Mouse (Mus musculus): ENCODE measurements around the gene Eps15.

The Eps15 gene

GRCm38 (mm10) chr4:109271803-109272202 lies 8.3 kb upstream of the Eps15 start:
- DNase-seq = no peak

- no peak for DNase-seq
Measured at GRCm38 (mm10) chr4:109273586-109274240, 6.4 kb upstream of the Eps15 start.

GRCm38 (mm10) chr4:109280459-109281160 lies 542 bp downstream of the Eps15 start:
- DNase-seq = peak; percentile 57

DNA sequence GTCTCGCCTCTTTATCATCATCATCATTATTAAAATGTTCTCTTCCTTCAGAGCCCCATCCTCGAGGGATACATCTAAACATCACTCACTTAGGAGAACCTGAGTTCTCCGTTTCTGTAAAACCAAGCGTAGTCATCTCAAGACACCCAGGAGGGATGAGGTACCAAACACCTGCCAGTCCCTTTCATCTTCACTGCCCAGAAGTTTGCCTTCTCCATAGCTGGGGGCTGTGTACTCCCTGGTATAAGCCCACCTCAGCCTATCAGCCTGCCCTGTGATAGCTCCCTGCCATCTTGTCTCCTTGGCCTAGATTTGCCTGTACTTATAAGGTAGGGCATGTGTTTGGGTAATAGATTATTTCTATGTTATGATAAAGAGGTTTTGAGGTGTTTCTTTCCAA lies 1.1 kb downstream of the Eps15 start:
- DNase-seq = no peak

GRCm38 (mm10) chr4:109281946-109282345 lies 1.9 kb downstream of the Eps15 start:
- DNase-seq = no peak

GRCm38 (mm10) chr4:109294629-109295028 lies 14.6 kb downstream of the Eps15 start:
- DNase-seq = no peak

DNA sequence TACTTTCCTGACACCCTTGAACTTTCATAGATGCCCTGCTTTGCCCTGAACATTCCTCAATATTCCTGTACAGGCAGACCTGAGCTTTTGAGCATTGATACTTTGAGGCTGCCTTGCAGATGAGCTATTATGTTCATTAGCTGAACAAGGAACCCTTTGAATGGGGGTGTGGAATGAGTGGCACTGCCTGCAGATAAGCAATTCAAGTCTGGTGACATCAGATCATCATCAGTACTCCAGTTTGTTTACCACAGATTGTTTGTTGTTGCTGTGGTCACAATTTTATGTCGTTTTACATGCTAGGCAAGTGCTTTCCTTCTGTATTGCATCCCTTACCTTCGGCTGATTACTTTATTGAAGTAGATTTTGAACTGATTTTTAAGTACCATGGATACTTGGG lies 16.4 kb downstream of the Eps15 start:
- DNase-seq = no peak

DNA sequence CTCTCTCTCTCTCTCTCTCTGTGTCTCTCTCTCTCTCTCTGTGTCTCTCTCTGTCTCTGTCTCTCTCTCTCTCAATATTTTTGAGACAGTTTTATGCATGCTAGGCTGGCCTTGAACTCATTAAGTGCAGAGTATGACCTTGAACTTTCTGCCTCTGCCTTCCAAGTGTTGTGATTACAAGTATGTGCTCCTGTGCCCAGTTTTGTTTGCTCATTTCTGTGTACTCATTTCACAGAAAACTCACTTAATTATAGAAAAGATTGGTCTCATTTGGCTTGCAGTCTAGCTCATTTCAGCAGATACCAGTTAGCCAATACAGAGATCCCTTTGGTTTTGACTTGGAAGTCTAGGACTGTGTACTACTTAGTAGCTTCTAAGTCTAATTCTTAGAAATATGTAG lies 19.1 kb downstream of the Eps15 start:
- DNase-seq = no peak

GRCm38 (mm10) chr4:109316941-109317894 lies 37.1 kb downstream of the Eps15 start:
- DNase-seq = no peak

DNA sequence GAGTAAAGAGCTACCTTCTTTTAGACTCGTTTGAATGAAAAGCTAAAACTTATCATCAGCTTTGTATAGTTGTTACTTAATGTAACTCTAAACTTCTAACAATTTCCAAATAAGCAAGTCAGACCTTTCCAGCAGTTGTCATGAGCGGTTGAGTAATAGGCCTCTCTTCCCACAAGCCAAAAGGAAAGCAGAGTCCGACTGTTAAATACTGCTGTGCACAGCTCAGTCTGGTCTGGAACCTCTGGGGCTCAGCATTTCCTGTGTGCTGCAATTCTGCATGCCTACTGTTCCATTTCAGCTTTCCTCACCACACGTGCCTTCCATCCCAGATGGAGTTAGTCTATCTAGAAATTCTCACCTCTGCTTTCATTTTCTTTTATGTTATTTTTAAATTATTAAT lies 56.7 kb downstream of the Eps15 start:
- no peak for DNase-seq

DNA sequence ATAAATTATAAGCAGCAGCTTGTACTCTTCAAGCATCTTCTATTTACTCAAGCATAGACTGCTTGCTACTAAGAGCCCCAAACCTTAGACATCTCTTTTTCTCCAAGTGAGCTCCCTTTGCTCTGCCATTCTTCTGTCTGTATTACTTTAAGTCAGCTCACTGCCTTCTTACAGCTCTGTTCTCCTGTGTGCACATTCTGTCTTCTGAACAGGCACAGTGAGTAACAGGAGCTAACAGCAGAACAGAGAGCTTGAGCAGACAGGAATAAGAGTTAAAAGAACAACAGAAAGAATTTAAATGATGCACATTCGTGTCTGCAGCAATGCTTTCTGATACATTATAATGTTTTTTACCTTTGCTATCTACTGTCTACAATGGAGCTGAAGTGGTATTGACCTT lies 61.2 kb downstream of the Eps15 start:
- no peak for DNase-seq

GRCm38 (mm10) chr4:109342783-109343485 lies 62.9 kb downstream of the Eps15 start:
- DNase-seq = no peak

DNA sequence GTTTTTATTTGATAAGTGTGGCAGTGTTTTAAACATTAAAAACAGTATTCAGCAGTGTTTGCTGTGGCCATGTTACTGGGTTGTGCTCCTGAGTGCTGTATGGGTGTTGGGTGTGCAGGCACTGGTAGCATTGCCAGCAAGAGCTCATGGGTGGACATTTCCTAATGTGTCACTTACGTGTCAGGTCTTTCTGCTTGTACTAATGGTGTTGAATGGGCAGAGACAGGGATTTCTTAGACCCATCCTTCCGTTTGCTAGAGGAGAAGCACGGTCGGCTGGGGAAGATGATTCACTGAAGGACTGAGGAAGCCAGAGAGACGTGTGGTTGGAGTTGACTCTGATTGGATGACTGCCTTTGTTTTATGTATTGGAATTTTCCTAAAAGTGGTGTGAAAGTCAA lies 63.8 kb downstream of the Eps15 start:
- DNase-seq = no peak

DNA sequence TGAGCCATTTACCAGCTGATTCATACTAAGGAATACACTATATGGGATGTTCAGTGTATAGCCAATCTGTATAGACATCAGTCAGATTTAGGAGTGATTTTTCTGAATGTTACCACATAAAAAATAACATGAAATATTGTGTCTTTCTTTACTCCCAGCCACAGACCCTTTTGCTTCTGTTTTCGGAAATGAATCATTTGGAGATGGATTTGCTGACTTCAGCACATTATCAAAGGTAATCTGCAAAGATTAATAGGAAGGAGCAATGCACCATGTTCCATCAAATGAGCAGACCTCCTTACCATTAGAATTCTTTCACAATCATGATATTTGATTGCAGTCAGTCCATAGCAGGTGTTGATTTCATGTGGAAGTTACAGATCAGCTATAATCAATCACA lies 98.0 kb downstream of the Eps15 start:
- no peak for DNase-seq

DNA sequence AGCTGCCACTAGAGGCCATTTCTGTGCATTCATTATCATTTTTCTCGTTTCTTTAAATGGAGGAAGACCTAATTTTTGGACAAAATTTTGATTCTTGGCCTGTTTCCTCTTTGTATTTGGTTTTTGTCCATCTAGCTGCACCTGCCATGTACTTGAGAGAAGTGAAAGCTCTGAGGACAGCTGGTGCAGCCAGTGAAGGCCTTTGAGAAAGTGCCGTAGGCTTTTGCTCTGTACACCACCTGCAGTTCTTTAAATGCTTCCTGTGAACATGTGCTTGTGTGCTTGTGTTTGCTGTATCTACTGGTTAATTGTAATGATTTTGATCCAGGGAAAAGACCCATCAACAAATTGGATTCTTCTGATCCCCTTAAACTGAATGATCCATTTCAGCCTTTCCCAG lies 102.4 kb downstream of the Eps15 start:
- DNase-seq = no peak

DNA sequence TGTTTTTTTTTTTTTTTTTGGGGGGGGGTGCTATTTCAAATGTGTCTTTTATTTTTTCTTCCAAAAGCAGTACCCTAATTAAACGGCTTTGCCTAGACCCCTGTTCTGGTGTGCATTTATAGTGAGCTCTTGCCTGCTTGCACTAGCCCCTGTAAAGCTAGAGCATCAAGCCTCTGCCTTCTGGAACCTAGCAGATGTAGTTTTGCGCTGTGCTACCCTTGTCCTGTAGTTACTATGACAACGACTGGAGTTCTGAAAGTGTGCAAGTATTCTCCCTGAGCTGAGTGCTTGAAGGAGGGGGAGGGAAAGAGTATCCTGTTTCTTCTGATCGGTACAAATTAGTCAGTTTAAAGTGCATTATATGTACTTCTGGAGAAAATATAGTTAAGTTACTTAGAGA lies 105.5 kb downstream of the Eps15 start:
- no peak for DNase-seq

DNA sequence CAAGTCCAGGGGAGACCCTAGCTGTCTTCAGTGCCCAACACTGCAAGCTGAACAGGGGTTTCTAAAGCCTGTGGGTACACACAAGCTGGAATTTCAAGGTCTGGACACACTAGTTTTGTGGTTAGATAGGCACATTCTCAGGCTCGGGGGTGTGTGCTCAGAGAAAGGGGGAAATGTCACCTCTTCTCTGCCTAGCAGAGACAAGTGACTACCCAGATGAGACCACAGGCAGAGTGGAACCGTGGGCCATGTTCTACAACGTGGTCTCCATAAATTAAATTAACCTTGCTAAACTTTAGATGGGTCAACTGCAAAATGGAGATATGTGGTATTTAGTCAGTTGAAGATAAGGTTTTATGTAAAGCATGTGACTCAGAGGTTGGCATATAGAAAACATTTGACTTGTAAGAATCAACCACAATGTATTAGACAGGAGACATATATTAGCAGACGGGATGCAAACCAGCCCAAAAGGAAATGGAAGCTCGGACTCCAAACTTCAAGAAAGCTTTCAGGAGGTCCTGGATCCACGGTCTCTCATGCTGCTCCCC lies 113.2 kb downstream of the Eps15 start:
- DNase-seq = no peak

GRCm38 (mm10) chr4:109393902-109394301 lies 113.8 kb downstream of the Eps15 start:
- DNase-seq = peak; percentile 25

DNA sequence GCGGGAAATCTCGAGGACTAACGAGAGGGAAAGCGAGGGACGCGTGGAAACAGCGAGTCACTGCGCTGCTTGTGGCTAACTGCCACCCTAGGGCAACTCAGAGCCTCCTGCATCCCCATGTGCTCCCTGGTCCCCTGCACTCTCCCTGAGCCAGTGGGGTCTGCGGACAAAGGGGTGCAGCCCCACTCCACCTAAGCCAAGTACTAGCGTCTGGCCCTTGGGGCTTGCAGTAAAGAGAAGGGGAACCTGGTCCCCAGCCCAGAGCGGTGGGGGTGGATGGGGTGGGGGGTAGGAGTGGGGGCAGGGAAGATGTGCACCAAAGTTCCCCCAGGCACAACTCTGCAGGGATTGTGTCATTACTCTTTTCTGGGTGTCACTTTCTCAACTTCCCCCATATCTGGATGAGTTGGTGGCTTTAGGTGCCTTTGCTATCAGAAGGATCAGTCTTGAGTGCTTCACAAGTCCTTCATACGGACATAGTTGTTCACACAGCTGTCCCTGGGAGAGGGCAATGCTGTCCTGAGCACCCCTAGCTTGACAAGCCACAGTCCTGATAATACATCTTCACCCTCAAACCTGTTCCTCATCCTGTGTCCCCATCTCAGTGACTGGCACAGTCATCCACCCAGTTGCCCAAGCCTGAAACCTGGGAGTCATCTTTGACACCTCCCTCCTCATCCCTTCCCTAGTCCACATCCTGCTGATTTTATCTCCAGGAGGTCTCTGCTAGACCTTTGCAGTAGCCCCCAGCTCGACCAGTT lies 114.4 kb downstream of the Eps15 start:
- DNase-seq = no peak

DNA sequence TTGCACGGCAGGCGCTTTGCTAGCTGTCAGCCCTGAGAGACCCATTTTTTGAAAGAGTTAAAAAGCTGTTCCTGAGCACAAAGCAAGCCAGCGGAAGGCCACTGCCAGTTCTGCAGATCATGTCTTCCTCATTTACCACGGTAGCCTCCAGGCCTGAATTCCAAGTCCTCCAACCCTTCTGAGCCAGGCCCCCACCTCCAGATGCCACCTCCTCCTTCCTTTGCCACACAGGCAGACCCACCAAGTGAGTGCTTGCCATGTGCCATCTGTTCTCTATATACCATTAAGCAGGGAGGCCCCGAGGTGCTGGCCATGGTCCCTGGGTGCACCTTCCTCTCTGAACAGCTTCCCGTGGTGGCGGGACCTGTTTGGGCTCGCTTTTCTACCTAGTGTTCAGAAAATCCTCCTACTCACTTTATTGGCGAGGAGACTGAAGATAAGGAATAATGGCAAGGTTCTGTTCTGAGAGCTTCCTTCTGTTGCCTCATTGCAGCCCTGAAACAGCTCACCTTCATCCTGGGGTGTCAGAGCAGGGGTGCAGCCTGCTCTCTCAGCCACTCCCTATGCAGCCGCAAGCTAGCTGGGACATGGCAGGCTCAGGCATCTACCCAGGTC lies 120.4 kb downstream of the Eps15 start:
- DNase-seq = no peak

DNA sequence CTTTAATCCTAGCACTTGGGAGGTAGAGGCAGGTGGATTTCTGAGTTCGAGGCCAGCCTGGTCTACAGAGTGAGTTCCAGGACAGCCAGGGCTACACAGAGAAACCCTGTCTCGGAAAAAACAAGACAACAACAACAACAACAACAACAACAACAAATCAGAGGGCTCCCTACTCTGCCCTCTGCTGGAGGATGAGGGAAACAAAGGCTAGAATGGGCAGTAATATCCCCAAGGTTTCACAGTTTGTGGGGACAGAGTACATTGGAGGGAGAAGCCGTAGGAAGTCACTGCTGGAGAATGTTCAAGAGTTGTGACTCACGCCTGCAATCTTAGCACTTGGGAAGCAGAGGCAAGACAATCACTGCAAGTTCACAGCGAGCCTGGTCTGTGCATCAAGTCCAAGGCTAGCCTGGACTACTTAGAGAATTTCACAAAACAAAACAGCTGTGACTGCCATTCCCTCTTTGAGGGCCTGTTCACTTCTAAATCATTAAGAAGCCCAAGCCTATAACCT lies 121.2 kb downstream of the Eps15 start:
- DNase-seq = no peak

Data from kidney, adult 18-20 months (tissue).